Mouse (Mus musculus): ENCODE results near the gene Tas2r107. TPM values are rescaled to one million over a fixed set of nuclear protein-coding genes. Genes with fewer than 3 reads are reported as not detected.
"Not testable (repeated sequence)": the region's sequence is repeated elsewhere in the genome, so short reads cannot be mapped to it uniquely, and the experiment has no call there.

Tas2r107 gene
- polyA plus RNA-seq (2015; fragmentation: Nextera tagmentation; extraction: Ambion mirVana), result not detected in 2 replicates

GRCm38 (mm10) chr6:131660049-131660448 is at the start of gene Tas2r107:
TSS of gene Tas2r107 (minus strand) at chr6:131660149.
- no peaks in the 10 kb centered on the region for H3K4me1 ChIP-seq (replicated peaks; ENCODE audit: control insufficient read depth, insufficient read depth, low read length)
- no peak for ATAC-seq (ENCODE audit: low read depth)
- H3K4me3 ChIP-seq (ENCODE audit: low read length), result no peak within 1 kb of the TSS
- no peak within 1 kb of the TSS for H3K27ac ChIP-seq (ENCODE audit: low read length)
- H3K9me3 ChIP-seq (ENCODE audit: control insufficient read depth, low read length), result no peaks in the 10 kb centered on the region
- H3K27me3 ChIP-seq (ENCODE audit: control insufficient read depth, insufficient read depth, low read depth, low read length), result no peaks in the 10 kb centered on the region
- no peaks in the 10 kb centered on the region for H3K36me3 ChIP-seq (ENCODE audit: control insufficient read depth, insufficient read depth, low read length)
- H3K9ac ChIP-seq (ENCODE audit: low read length), result no peak within 1 kb of the TSS
- H3K4me2 ChIP-seq (ENCODE audit: low read depth, low read length), result no peak within 1 kb of the TSS

- H3K4me3 ChIP-seq (ENCODE audit: low read length), result no peak within 1 kb of the TSS
- no peak for ATAC-seq (ENCODE audit: low read depth)
- no peaks in the 10 kb centered on the region for H3K36me3 ChIP-seq (ENCODE audit: control insufficient read depth, insufficient read depth, low read length)
- H3K9ac ChIP-seq (ENCODE audit: low read length), result no peak within 1 kb of the TSS
- no peak within 1 kb of the TSS for H3K4me2 ChIP-seq (ENCODE audit: low read depth, low read length)
- no peaks in the 10 kb centered on the region for H3K27me3 ChIP-seq (ENCODE audit: control insufficient read depth, insufficient read depth, low read depth, low read length)
- no peaks in the 10 kb centered on the region for H3K4me1 ChIP-seq (replicated peaks; ENCODE audit: control insufficient read depth, insufficient read depth, low read length)
- H3K9me3 ChIP-seq (ENCODE audit: control insufficient read depth, low read length), result peaks cover 2% of the 10 kb centered on the region
- H3K27ac ChIP-seq (ENCODE audit: low read length), result no peak within 1 kb of the TSS
These were observed 30.0 kb upstream of the Tas2r107 start, which contains the start of gene Tas2r114 for GRCm38 (mm10) chr6:131689963-131690362. TSS of gene Tas2r114 (minus strand) at chr6:131690063.

DNA sequence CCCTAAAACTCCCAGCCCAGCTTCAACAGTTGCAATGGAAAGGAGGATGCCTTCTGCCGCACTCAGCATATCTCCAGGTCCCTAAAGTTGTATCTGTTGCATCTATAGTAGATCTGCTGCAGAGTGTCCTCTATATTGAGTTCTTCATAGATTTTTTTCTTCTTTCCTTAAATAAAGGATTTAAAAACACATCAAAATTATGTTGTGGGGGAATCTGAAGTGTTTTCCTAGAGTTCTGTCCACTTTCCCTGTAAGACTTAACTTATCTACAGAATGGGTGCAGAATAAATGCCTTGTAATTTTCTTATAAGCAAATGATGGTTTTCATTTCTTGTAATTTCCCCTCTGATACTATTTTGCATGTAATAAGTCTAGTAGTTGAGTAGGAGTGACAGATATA is 27.4 kb upstream of the Tas2r107 start, which contains the start of gene Tas2r105:
Tas2r105 (minus strand) TSS at position 101 of the 400 bp plus-strand sequence.
- Histone ChIP-seq H3K4me1 (replicated peaks; ENCODE audit: control insufficient read depth, insufficient read depth, low read length) (no peaks in the 10 kb centered on the region), H3K27me3 (ENCODE audit: control insufficient read depth, insufficient read depth, low read depth, low read length) (no peaks in the 10 kb centered on the region), H3K9ac (ENCODE audit: low read length) (no peak within 1 kb of the TSS), H3K4me2 (ENCODE audit: low read depth, low read length) (no peak within 1 kb of the TSS), H3K36me3 (ENCODE audit: control insufficient read depth, insufficient read depth, low read length) (no peaks in the 10 kb centered on the region), H3K4me3 (ENCODE audit: low read length) (no peak within 1 kb of the TSS), H3K27ac (ENCODE audit: low read length) (no peak within 1 kb of the TSS), H3K9me3 (ENCODE audit: control insufficient read depth, low read length) (peaks cover 2% of the 10 kb centered on the region)
- 62% methylated on average over 1 of the region's 1 CpGs for WGBS
- no peak for ATAC-seq (ENCODE audit: low read depth)

DNA sequence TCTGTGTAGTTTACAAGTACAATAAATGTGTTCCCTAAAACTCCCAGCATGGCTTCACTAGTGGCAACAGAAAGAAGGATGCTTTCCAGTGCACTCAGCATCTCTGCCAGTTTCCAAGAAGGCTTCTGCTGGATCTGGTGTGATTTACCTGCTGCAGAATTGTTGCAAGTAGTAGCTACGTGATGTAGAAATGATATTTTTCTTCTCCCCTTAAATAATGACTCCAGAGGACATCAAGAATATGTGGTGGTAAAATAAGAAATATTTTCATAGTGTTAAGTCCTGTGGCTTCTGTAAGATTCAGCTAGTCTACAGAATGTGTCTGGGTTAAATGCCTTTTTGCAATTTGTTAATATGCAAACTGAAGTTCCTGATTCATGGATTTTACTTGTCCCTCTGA is 25.7 kb upstream of the Tas2r107 start, which contains the start of gene Tas2r104:
Tas2r104 (minus strand) TSS at position 101 of the 400 bp plus-strand sequence.
- Histone ChIP-seq H3K4me1 (replicated peaks; ENCODE audit: control insufficient read depth, insufficient read depth, low read length) (no peaks in the 10 kb centered on the region), H3K9ac (ENCODE audit: low read length) (no peak within 1 kb of the TSS), H3K27me3 (ENCODE audit: control insufficient read depth, insufficient read depth, low read depth, low read length) (no peaks in the 10 kb centered on the region), H3K27ac (ENCODE audit: low read length) (no peak within 1 kb of the TSS), H3K4me3 (ENCODE audit: low read length) (no peak within 1 kb of the TSS), H3K36me3 (ENCODE audit: control insufficient read depth, insufficient read depth, low read length) (no peaks in the 10 kb centered on the region), H3K9me3 (ENCODE audit: control insufficient read depth, low read length) (no peaks in the 10 kb centered on the region; the same call in 1 of the 2 replicates), H3K4me2 (ENCODE audit: low read depth, low read length) (no peak within 1 kb of the TSS)
- ATAC-seq (ENCODE audit: low read depth), result no peak
- 73% methylated on average over 1 of the region's 1 CpGs for WGBS

GRCm38 (mm10) chr6:131678786-131679185 is 18.8 kb upstream of the Tas2r107 start, which contains the start of gene Tas2r106:
TSS of gene Tas2r106 (minus strand) at chr6:131678886.
- Histone ChIP-seq H3K36me3 (ENCODE audit: control insufficient read depth, insufficient read depth, low read length) (no peaks in the 10 kb centered on the region), H3K4me2 (ENCODE audit: low read depth, low read length) (no peak within 1 kb of the TSS), H3K27me3 (ENCODE audit: control insufficient read depth, insufficient read depth, low read depth, low read length) (no peaks in the 10 kb centered on the region), H3K4me1 (replicated peaks; ENCODE audit: control insufficient read depth, insufficient read depth, low read length) (no peaks in the 10 kb centered on the region), H3K9me3 (ENCODE audit: control insufficient read depth, low read length) (no peaks in the 10 kb centered on the region), H3K4me3 (ENCODE audit: low read length) (no peak within 1 kb of the TSS), H3K27ac (ENCODE audit: low read length) (no peak within 1 kb of the TSS), H3K9ac (ENCODE audit: low read length) (no peak within 1 kb of the TSS)
- WGBS, result 54% methylated on average over 3 of the region's 3 CpGs
- no peak for ATAC-seq (ENCODE audit: low read depth)

DNA sequence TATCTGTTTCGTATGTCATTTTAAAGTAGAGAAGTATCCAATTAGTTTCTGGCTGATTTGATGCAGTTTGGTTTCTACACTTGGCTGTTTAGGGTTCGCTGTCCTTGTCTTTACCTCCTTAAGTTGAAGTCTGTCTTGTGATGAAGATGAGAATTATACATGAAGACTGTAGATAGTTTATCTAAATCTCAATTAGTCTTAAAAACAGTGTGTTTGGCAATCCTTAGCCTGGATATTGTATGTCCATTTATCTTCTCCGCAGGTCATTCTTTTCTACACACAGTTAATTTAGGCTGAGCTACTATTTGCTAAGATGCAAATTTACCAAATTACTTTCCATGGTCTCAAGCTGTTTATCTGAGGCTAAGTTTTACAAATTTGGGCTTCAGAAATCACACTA is 29.1 kb downstream of the Tas2r107 start, which contains the start of gene Tas2r130:
Tas2r130 (minus strand) TSS at position 101 of the 400 bp plus-strand sequence.
- ATAC-seq (ENCODE audit: low read depth), result no peak
- Histone ChIP-seq H3K4me3 (ENCODE audit: low read length) (no peak within 1 kb of the TSS), H3K27ac (ENCODE audit: low read length) (no peak within 1 kb of the TSS), H3K9ac (ENCODE audit: low read length) (no peak within 1 kb of the TSS), H3K4me2 (ENCODE audit: low read depth, low read length) (no peak within 1 kb of the TSS), H3K4me1 (replicated peaks; ENCODE audit: control insufficient read depth, insufficient read depth, low read length) (no peaks in the 10 kb centered on the region), H3K27me3 (ENCODE audit: control insufficient read depth, insufficient read depth, low read depth, low read length) (no peaks in the 10 kb centered on the region), H3K9me3 (ENCODE audit: control insufficient read depth, low read length) (no peaks in the 10 kb centered on the region; the same call in 1 of the 2 replicates), H3K36me3 (ENCODE audit: control insufficient read depth, insufficient read depth, low read length) (no peaks in the 10 kb centered on the region)
- 65% methylated on average over 3 of the region's 3 CpGs for WGBS

- H3K4me1 ChIP-seq (replicated peaks; ENCODE audit: control insufficient read depth, insufficient read depth, low read length); ATAC-seq (ENCODE audit: low read depth); H3K9ac ChIP-seq (ENCODE audit: low read length); H3K4me2 ChIP-seq (ENCODE audit: low read depth, low read length); H3K27ac ChIP-seq (ENCODE audit: low read length); H3K9me3 ChIP-seq (ENCODE audit: control insufficient read depth, low read length); H3K27me3 ChIP-seq (ENCODE audit: control insufficient read depth, insufficient read depth, low read depth, low read length); H3K36me3 ChIP-seq (ENCODE audit: control insufficient read depth, insufficient read depth, low read length); H3K4me3 ChIP-seq (ENCODE audit: low read length): not testable (repeated sequence)
- WGBS, result 83% methylated on average over 1 of the region's 1 CpGs
These were observed 50.0 kb downstream of the Tas2r107 start for GRCm38 (mm10) chr6:131609956-131610355.

Other genes starting within 250 kb of the Tas2r107 start
- gene 5430401F13Rik, start 173.7 kb downstream of the Tas2r107 start, polyA plus RNA-seq (2015; fragmentation: Nextera tagmentation; extraction: Ambion mirVana), result not detected in 2 replicates
- not detected in 2 replicates for gene Gm6619, start 173.7 kb downstream of the Tas2r107 start, polyA plus RNA-seq (2015; fragmentation: Nextera tagmentation; extraction: Ambion mirVana)
- not detected in 2 replicates for gene Tas2r130, start 29.2 kb downstream of the Tas2r107 start, polyA plus RNA-seq (2015; fragmentation: Nextera tagmentation; extraction: Ambion mirVana)
- not detected in 2 replicates for gene Tas2r106, start 18.7 kb upstream of the Tas2r107 start, polyA plus RNA-seq (2015; fragmentation: Nextera tagmentation; extraction: Ambion mirVana)
- gene Tas2r104, start 25.6 kb upstream of the Tas2r107 start, polyA plus RNA-seq (2015; fragmentation: Nextera tagmentation; extraction: Ambion mirVana), result not detected in 2 replicates
- gene Tas2r105, start 27.3 kb upstream of the Tas2r107 start, polyA plus RNA-seq (2015; fragmentation: Nextera tagmentation; extraction: Ambion mirVana), result not detected in 2 replicates
- gene Tas2r114, start 29.9 kb upstream of the Tas2r107 start, polyA plus RNA-seq (2015; fragmentation: Nextera tagmentation; extraction: Ambion mirVana), result not detected in 2 replicates

Data from lung, embryonic 16.5 days (tissue).